ENCODE assay signal across 8 mouse cellular contexts in genomic region chr5:52515246-52516021, GRCm38 (mm10). TPM values are rescaled to one million over a fixed set of nuclear protein-coding genes. Genes with fewer than 3 reads are reported as not detected.
A peak's percentile ranks its signal among the peaks of the same experiment; 100 is the strongest.
DNase-seq lines count a peak whose midpoint lies in the region; ATAC-seq and TF ChIP-seq lines count a peak whose summit lies in the region.

No protein-coding gene starts in this region.

- no peaks in the 10 kb centered on the region for H3K36me3 ChIP-seq in heart, embryonic 14.5 days (ENCODE audit: control insufficient read depth, insufficient read depth, low read length)
- H3K36me3 ChIP-seq in liver, embryonic 12.5 days: no peaks in the 10 kb centered on the region
- no peaks in the 10 kb centered on the region for H3K36me3 ChIP-seq in neural tube, embryonic 12.5 days
- H3K36me3 ChIP-seq in thymus, adult 2 months (ENCODE audit: control insufficient read depth, insufficient read depth, low read length): no peaks in the 10 kb centered on the region

- peak overlapping the region; percentile 20 to 28 for H3K4me3 ChIP-seq in heart, embryonic 14.5 days (ENCODE audit: control insufficient read depth in 1 of 2, insufficient read depth in 1 of 2, low read depth in 1 of 2, low read length in 2 of 2)
- H3K4me3 ChIP-seq in liver, embryonic 12.5 days: no peak overlapping the region
- peak overlapping the region; percentile 15 for H3K4me3 ChIP-seq in neural tube, embryonic 12.5 days
- H3K4me3 ChIP-seq in thymus, adult 2 months (ENCODE audit: control insufficient read depth, insufficient read depth, low read length): no peak overlapping the region

- TF ChIP-seq CTCF in brain, embryonic 14.5 days (IDR thresholded peaks at IDR 0.05; ENCODE audit: borderline replicate concordance, extremely low read depth, insufficient read depth, insufficient read length): peak; percentile 82
- peak; percentile 17; the same call in 1 of the 2 replicates for TF ChIP-seq CTCF in thymus, adult 2 months (IDR thresholded peaks at IDR 0.05; ENCODE audit: borderline replicate concordance, control insufficient read depth, extremely low read depth, insufficient read depth, low read length, poor library complexity)

- peaks cover 5% of the 10 kb centered on the region; the same call in 1 of the 2 replicates for H3K27me3 ChIP-seq in heart, embryonic 14.5 days (ENCODE audit: control insufficient read depth, insufficient read depth, low read length)
- H3K27me3 ChIP-seq in liver, embryonic 12.5 days (replicated peaks): peaks cover 9% of the 10 kb centered on the region
- H3K27me3 ChIP-seq in neural tube, embryonic 12.5 days (replicated peaks): peaks cover 4% of the 10 kb centered on the region; the same call in 1 of the 2 replicates
- 0 out of 2 replicates have a peak, but pooled peaks cover 2% of the 10 kb centered on the region for H3K27me3 ChIP-seq in thymus, adult 2 months (ENCODE audit: control insufficient read depth, insufficient read depth, low read length)

- peak; percentile 41 for ATAC-seq in CD4-positive, CD25-positive, alpha-beta regulatory T cell, adult 4 months
- no peak for ATAC-seq in heart, embryonic 14.5 days (ENCODE audit: insufficient number of reproducible peaks, insufficient read depth, low FRiP score, low read depth)
- no peak for ATAC-seq in liver, embryonic 12.5 days
- peak; percentile 81 for ATAC-seq in neural tube, embryonic 12.5 days (ENCODE audit: low FRiP score, low read depth)

- peak; percentile 91 for DNase-seq in brain, embryonic 14.5 days (ENCODE audit: low read depth)
- peak; percentile 14 for DNase-seq in fibroblast of lung, adult 2 months (ENCODE audit: low read depth)
- peak; percentile 73 for DNase-seq in kidney, postnatal 14 days
- peak; percentile 49 for DNase-seq in thymus, adult 2 months

- peak overlapping the region; percentile 59; the same call in 1 of the 2 replicates for H3K9ac ChIP-seq in heart, embryonic 14.5 days (ENCODE audit: low read length)
- no peak overlapping the region for H3K9ac ChIP-seq in liver, embryonic 12.5 days
- peak overlapping the region; percentile 38; the same call in 1 of the 2 replicates for H3K9ac ChIP-seq in neural tube, embryonic 12.5 days

- no peak overlapping the region for H3K27ac ChIP-seq in heart, embryonic 14.5 days (replicated peaks in 1 of 2; ENCODE audit: control insufficient read depth in 1 of 2, insufficient read depth in 1 of 2, low read depth in 2 of 2, low read length in 2 of 2)
- no peak overlapping the region for H3K27ac ChIP-seq in liver, embryonic 12.5 days
- no peak overlapping the region for H3K27ac ChIP-seq in neural tube, embryonic 12.5 days
- H3K27ac ChIP-seq in thymus, adult 2 months (ENCODE audit: control insufficient read depth, insufficient read depth, low read length): no peak overlapping the region

- TF ChIP-seq POLR2A in brain, embryonic 14.5 days (IDR thresholded peaks at IDR 0.05; ENCODE audit: borderline replicate concordance, extremely low read depth, insufficient read depth, insufficient read length, poor library complexity, severe bottlenecking): no peak
- TF ChIP-seq POLR2A in thymus, adult 2 months (IDR thresholded peaks at IDR 0.05; ENCODE audit: control insufficient read depth, extremely low read depth, insufficient read depth, low read length, poor library complexity): no peak

- H3K4me2 ChIP-seq in heart, embryonic 14.5 days (ENCODE audit: low read length): peak overlapping the region; percentile 70
- H3K4me2 ChIP-seq in liver, embryonic 12.5 days: peak overlapping the region; percentile 20; the same call in 1 of the 2 replicates
- peak overlapping the region; percentile 65 for H3K4me2 ChIP-seq in neural tube, embryonic 12.5 days (replicated peaks)

- 0 out of 2 replicates have a peak, but pooled peaks cover 3% of the 10 kb centered on the region for H3K9me3 ChIP-seq in heart, embryonic 14.5 days (ENCODE audit: control insufficient read depth, low read length)
- H3K9me3 ChIP-seq in liver, embryonic 12.5 days (replicated peaks): 0 out of 2 replicates have a peak, but pooled peaks cover 7% of the 10 kb centered on the region
- no peaks in the 10 kb centered on the region for H3K9me3 ChIP-seq in neural tube, embryonic 12.5 days

- 37% methylated on average over 22 of the region's 22 CpGs for WGBS in heart, embryonic 14.5 days
- WGBS in liver, embryonic 12.5 days (ENCODE audit: insufficient replicate concordance): 31% methylated on average over 22 of the region's 22 CpGs
- 20% methylated on average over 22 of the region's 22 CpGs for WGBS in neural tube, embryonic 12.5 days
- 33% methylated on average over 22 of the region's 22 CpGs for WGBS in thymus, adult 2 months

- peaks cover 0 to 3% of the 10 kb centered on the region in 2 experiments; a peak in 2 of 4 replicates for H3K4me1 ChIP-seq in heart, embryonic 14.5 days (ENCODE audit: control insufficient read depth in 2 of 2, insufficient read depth in 2 of 2, low read length in 2 of 2)
- no peaks in the 10 kb centered on the region; the same call in 1 of the 2 replicates for H3K4me1 ChIP-seq in liver, embryonic 12.5 days
- H3K4me1 ChIP-seq in neural tube, embryonic 12.5 days: peaks cover 4% of the 10 kb centered on the region; the same call in 1 of the 2 replicates
- H3K4me1 ChIP-seq in thymus, adult 2 months (replicated peaks; ENCODE audit: control insufficient read depth, insufficient read depth, low read length): no peaks in the 10 kb centered on the region

RNA-seq across cellular contexts. Expression of gene Ccdc149, which starts 44.1 kb away (rescaled TPM):
- not detected for polyA plus RNA-seq in CD4-positive, CD25-positive, alpha-beta regulatory T cell, adult 4 months (2017; shearing (Covaris generic))
- 8.0 and 11.3 TPM in 2 replicates for polyA plus RNA-seq in brain, embryonic 14.5 days (2012; rRNA removed)
- 2.4 and 3.1 TPM in 2 replicates for polyA plus RNA-seq in heart, embryonic 14.5 days (2014; fragmentation: Nextera tagmentation; extraction: Ambion mirVana)
- 0.72 and 0.74 TPM in 2 replicates for polyA plus RNA-seq in liver, embryonic 12.5 days (2016; fragmentation: Nextera tagmentation; extraction: Ambion mirVana)
- 4.8 TPM in 2 replicates for polyA plus RNA-seq in neural tube, embryonic 12.5 days (2016; fragmentation: Nextera tagmentation; extraction: Ambion mirVana)
- 0.20 and 0.30 TPM in 2 replicates for polyA plus RNA-seq in thymus, adult 2 months (2012; rRNA removed)

RNA-seq across cellular contexts. Expression of gene Lgi2, which starts 50.8 kb away (rescaled TPM):
- polyA plus RNA-seq in CD4-positive, CD25-positive, alpha-beta regulatory T cell, adult 4 months (2017; shearing (Covaris generic)): not detected
- 3.1 and 8.3 TPM in 2 replicates for polyA plus RNA-seq in brain, embryonic 14.5 days (2012; rRNA removed)
- 1.7 and 2.1 TPM in 2 replicates for polyA plus RNA-seq in heart, embryonic 14.5 days (2014; fragmentation: Nextera tagmentation; extraction: Ambion mirVana)
- 0.50 and 0.77 TPM in 2 replicates for polyA plus RNA-seq in liver, embryonic 12.5 days (2016; fragmentation: Nextera tagmentation; extraction: Ambion mirVana)
- polyA plus RNA-seq in neural tube, embryonic 12.5 days (2016; fragmentation: Nextera tagmentation; extraction: Ambion mirVana): 1.8 TPM in 2 replicates
- polyA plus RNA-seq in thymus, adult 2 months (2012; rRNA removed): 0.38 and 0.85 TPM in 2 replicates

Comparison
In these comparisons a context has a peak if more than half of its experiments do, and no peak if none do; other contexts are left out.
1. ATAC-seq: peak in CD4-positive, CD25-positive, alpha-beta regulatory T cell, adult 4 months (single experiment) and neural tube, embryonic 12.5 days (single experiment); none in heart, embryonic 14.5 days (single experiment) and liver, embryonic 12.5 days (single experiment).
2. DNase-seq: peak in every context shown above with its lines; median percentile 91 in brain, embryonic 14.5 days; 73 in kidney, postnatal 14 days; 49 in thymus, adult 2 months; 14 in fibroblast of lung, adult 2 months.
3. H3K4me2 ChIP-seq: peak in every context shown above with its lines; median percentile 70 in heart, embryonic 14.5 days; 65 in neural tube, embryonic 12.5 days; 20 in liver, embryonic 12.5 days.
4. H3K4me3 ChIP-seq: peak in heart, embryonic 14.5 days (2 of 2) and neural tube, embryonic 12.5 days (single experiment); none in liver, embryonic 12.5 days (single experiment) and thymus, adult 2 months (single experiment).